Mouse (Mus musculus): ENCODE results near the gene Flt3l. TPM values are rescaled to one million over a fixed set of nuclear protein-coding genes. Genes with fewer than 3 reads are reported as not detected.

Flt3l gene
- polyA plus RNA-seq, 1 experiment from 2014 or later: 2.2 TPM

GRCm38 (mm10) chr7:45095367-45095766, 40.9 kb downstream of the Flt3l start:
- H3K36me3 ChIP-seq (ENCODE audit: control insufficient read depth, insufficient read depth, low read length): no peaks in the 10 kb centered on the region
- ATAC-seq (ENCODE audit: low FRiP score, low TSS enrichment): no peak
- H3K4me1 ChIP-seq (replicated peaks; ENCODE audit: control insufficient read depth, insufficient read depth): no peaks in the 10 kb centered on the region
- no peak for TF ChIP-seq CTCF (IDR thresholded peaks at IDR 0.05; ENCODE audit: low read depth)
- TF ChIP-seq EP300 (optimal IDR thresholded peaks at IDR 0.05): no peak
- H3K9me3 ChIP-seq (ENCODE audit: control insufficient read depth, low read length): no peaks in the 10 kb centered on the region
- no peak overlapping the region for H3K9ac ChIP-seq (ENCODE audit: low read length)
- no peak overlapping the region for H3K4me2 ChIP-seq (replicated peaks; ENCODE audit: low read depth)
- no peak overlapping the region for H3K4me3 ChIP-seq (ENCODE audit: low read depth, low read length)
- DNase-seq (ENCODE audit: low spot score): no peak
- WGBS: 72% methylated on average over 6 of the region's 6 CpGs
- H3K27me3 ChIP-seq (ENCODE audit: control insufficient read depth, insufficient read depth, low read length): no peaks in the 10 kb centered on the region
- H3K27ac ChIP-seq (replicated peaks): no peak overlapping the region

- no peak for ATAC-seq (ENCODE audit: low FRiP score, low TSS enrichment)
- H3K27me3 ChIP-seq (ENCODE audit: control insufficient read depth, insufficient read depth, low read length): no peaks in the 10 kb centered on the region
- H3K4me3 ChIP-seq (ENCODE audit: low read depth, low read length): no peak overlapping the region
- no peak overlapping the region for H3K27ac ChIP-seq (replicated peaks)
- no peaks in the 10 kb centered on the region for H3K9me3 ChIP-seq (ENCODE audit: control insufficient read depth, low read length)
- H3K4me2 ChIP-seq (replicated peaks; ENCODE audit: low read depth): no peak overlapping the region
- no peak for TF ChIP-seq EP300 (optimal IDR thresholded peaks at IDR 0.05)
- no peak for TF ChIP-seq CTCF (IDR thresholded peaks at IDR 0.05; ENCODE audit: low read depth)
- no peak for DNase-seq (ENCODE audit: low spot score)
- 35% methylated on average over 7 of the region's 7 CpGs for WGBS
- no peaks in the 10 kb centered on the region for H3K4me1 ChIP-seq (replicated peaks; ENCODE audit: control insufficient read depth, insufficient read depth)
- no peak overlapping the region for H3K9ac ChIP-seq (ENCODE audit: low read length)
- H3K36me3 ChIP-seq (ENCODE audit: control insufficient read depth, insufficient read depth, low read length): no peaks in the 10 kb centered on the region
These were observed 42.1 kb downstream of the Flt3l start for GRCm38 (mm10) chr7:45094121-45094520.

GRCm38 (mm10) chr7:45093516-45093905, 42.7 kb downstream of the Flt3l start:
- TF ChIP-seq EP300 (optimal IDR thresholded peaks at IDR 0.05) (no peak), CTCF (IDR thresholded peaks at IDR 0.05; ENCODE audit: low read depth) (no peak)
- H3K27ac ChIP-seq (replicated peaks): peak overlapping the region; percentile 45; the same call in 1 of the 2 replicates
- H3K4me3 ChIP-seq (ENCODE audit: low read depth, low read length): no peak overlapping the region
- no peak overlapping the region for H3K9ac ChIP-seq (ENCODE audit: low read length)
- H3K36me3 ChIP-seq (ENCODE audit: control insufficient read depth, insufficient read depth, low read length): peaks cover 2% of the 10 kb centered on the region; the same call in 1 of the 2 replicates
- WGBS: 39% methylated on average over 17 of the region's 18 CpGs
- ATAC-seq (ENCODE audit: low FRiP score, low TSS enrichment) (no peak), DNase-seq (ENCODE audit: low spot score) (no peak)
- no peaks in the 10 kb centered on the region for H3K9me3 ChIP-seq (ENCODE audit: control insufficient read depth, low read length)
- H3K27me3 ChIP-seq (ENCODE audit: control insufficient read depth, insufficient read depth, low read length): no peaks in the 10 kb centered on the region
- H3K4me1 ChIP-seq (replicated peaks; ENCODE audit: control insufficient read depth, insufficient read depth): no peaks in the 10 kb centered on the region
- no peak overlapping the region for H3K4me2 ChIP-seq (replicated peaks; ENCODE audit: low read depth)

GRCm38 (mm10) chr7:45092828-45093515, 43.3 kb downstream of the Flt3l start:
- no peaks in the 10 kb centered on the region for H3K27me3 ChIP-seq (ENCODE audit: control insufficient read depth, insufficient read depth, low read length)
- H3K9ac ChIP-seq (ENCODE audit: low read length): no peak overlapping the region
- no peak for ATAC-seq (ENCODE audit: low FRiP score, low TSS enrichment)
- DNase-seq (ENCODE audit: low spot score): no peak
- no peak overlapping the region for H3K4me2 ChIP-seq (replicated peaks; ENCODE audit: low read depth)
- no peaks in the 10 kb centered on the region for H3K9me3 ChIP-seq (ENCODE audit: control insufficient read depth, low read length)
- H3K36me3 ChIP-seq (ENCODE audit: control insufficient read depth, insufficient read depth, low read length): peaks cover 6% of the 10 kb centered on the region; the same call in 1 of the 2 replicates
- WGBS: 47% methylated on average over 12 of the region's 12 CpGs
- no peaks in the 10 kb centered on the region for H3K4me1 ChIP-seq (replicated peaks; ENCODE audit: control insufficient read depth, insufficient read depth)
- no peak overlapping the region for H3K4me3 ChIP-seq (ENCODE audit: low read depth, low read length)
- no peak for TF ChIP-seq CTCF (IDR thresholded peaks at IDR 0.05; ENCODE audit: low read depth)
- no peak for TF ChIP-seq EP300 (optimal IDR thresholded peaks at IDR 0.05)
- peak overlapping the region; percentile 45; the same call in 1 of the 2 replicates for H3K27ac ChIP-seq (replicated peaks)

- DNase-seq (ENCODE audit: low spot score) (peak; percentile 87), ATAC-seq (ENCODE audit: low FRiP score, low TSS enrichment) (peak; percentile 91)
- Histone ChIP-seq H3K9me3 (ENCODE audit: control insufficient read depth, low read length) (no peaks in the 10 kb centered on the region), H3K4me1 (replicated peaks; ENCODE audit: control insufficient read depth, insufficient read depth) (no peaks in the 10 kb centered on the region), H3K27ac (replicated peaks) (peak within 1 kb of the TSS; percentile 88), H3K4me3 (ENCODE audit: low read depth, low read length) (peak within 1 kb of the TSS; percentile 47), H3K4me2 (replicated peaks; ENCODE audit: low read depth) (peak within 1 kb of the TSS; percentile 60), H3K36me3 (ENCODE audit: control insufficient read depth, insufficient read depth, low read length) (peaks cover 8% of the 10 kb centered on the region; the same call in 1 of the 2 replicates), H3K9ac (ENCODE audit: low read length) (peak within 1 kb of the TSS; percentile 66), H3K27me3 (ENCODE audit: control insufficient read depth, insufficient read depth, low read length) (no peaks in the 10 kb centered on the region)
- under 1% methylated on average over 16 of the region's 16 CpGs for WGBS
- no peak for TF ChIP-seq EP300 (optimal IDR thresholded peaks at IDR 0.05)
- TF ChIP-seq CTCF (IDR thresholded peaks at IDR 0.05; ENCODE audit: low read depth): no peak
These were observed 44.2 kb downstream of the Flt3l start, which contains the start of gene Rcn3 for GRCm38 (mm10) chr7:45092048-45092447. Gene Rcn3 (minus strand): TSS chr7:45092221.

All from stomach, postnatal 0 days (tissue).